Mouse (Mus musculus) ES-Bruce4 (cell line): ENCODE results near the gene Gng8. TPM values are rescaled to one million over a fixed set of nuclear protein-coding genes. Genes with fewer than 3 reads are reported as not detected.

Experiments used
- H3K27ac ChIP-seq: 2 replicates; pipeline ENCODE4 v1.5.1; 2012; ENCODE audit warnings: low read length, inconsistent platforms; ENCODE audit not compliant: insufficient read depth
- H3K27me3 ChIP-seq: 2 replicates; pipeline ENCODE4 v1.6.1; 2012; ENCODE audit warnings: mild to moderate bottlenecking, low read length, inconsistent platforms; ENCODE audit not compliant: control insufficient read depth, poor library complexity, insufficient read depth, severe bottlenecking
- H3K36me3 ChIP-seq: 2 replicates; pipeline ENCODE4 v1.6.1; 2012; ENCODE audit warnings: inconsistent platforms, mild to moderate bottlenecking, low read length, moderate library complexity; ENCODE audit not compliant: control insufficient read depth, poor library complexity, insufficient read depth, severe bottlenecking
- H3K4me1 ChIP-seq: one replicate; pipeline ENCODE4 v1.8.1; 2011; ENCODE audit warnings: low read length; ENCODE audit not compliant: control insufficient read depth, insufficient read depth
- H3K4me3 ChIP-seq: 2 replicates; pipeline ENCODE4 v1.5.1; 2011; ENCODE audit warnings: low read depth, mild to moderate bottlenecking, low read length
- H3K9ac ChIP-seq: 2 replicates; pipeline ENCODE4 v1.6.1; 2012; ENCODE audit warnings: low read depth, mild to moderate bottlenecking, inconsistent platforms; ENCODE audit not compliant: poor library complexity, severe bottlenecking
- H3K9me3 ChIP-seq: replicated peaks from 2 replicates; pipeline ENCODE4 v1.6.1; 2012; ENCODE audit warnings: mild to moderate bottlenecking, low read length, inconsistent platforms; ENCODE audit not compliant: control insufficient read depth, poor library complexity, insufficient read depth, severe bottlenecking
- CTCF ChIP-seq: IDR thresholded peaks from one replicate; pipeline ENCODE4 v1.8.1; 2011; ENCODE audit warnings: low read depth, low read length
- EP300 ChIP-seq: IDR thresholded peaks from 2 replicates; pipeline ENCODE4 v1.6.1; 2011; ENCODE audit warnings: low read depth, low read length; ENCODE audit not compliant: insufficient read depth
- POLR2A ChIP-seq: IDR thresholded peaks from one replicate; pipeline ENCODE4 v1.8.1; 2011; ENCODE audit warnings: low read length; ENCODE audit not compliant: insufficient read depth
- polyA plus RNA-seq: library from polyadenylated mRNA; stranded (reverse); fragments of >200 nt; gene quantifications from 2 replicates; pipeline ENCODE4 v1.2.4, GENCODE M21; 2011; ENCODE audit warnings: low read depth; ENCODE audit not compliant: missing spikeins, insufficient read depth, insufficient read length

The Gng8 gene
- polyA plus RNA-seq, 1 experiment, result 4.6 TPM

DNA sequence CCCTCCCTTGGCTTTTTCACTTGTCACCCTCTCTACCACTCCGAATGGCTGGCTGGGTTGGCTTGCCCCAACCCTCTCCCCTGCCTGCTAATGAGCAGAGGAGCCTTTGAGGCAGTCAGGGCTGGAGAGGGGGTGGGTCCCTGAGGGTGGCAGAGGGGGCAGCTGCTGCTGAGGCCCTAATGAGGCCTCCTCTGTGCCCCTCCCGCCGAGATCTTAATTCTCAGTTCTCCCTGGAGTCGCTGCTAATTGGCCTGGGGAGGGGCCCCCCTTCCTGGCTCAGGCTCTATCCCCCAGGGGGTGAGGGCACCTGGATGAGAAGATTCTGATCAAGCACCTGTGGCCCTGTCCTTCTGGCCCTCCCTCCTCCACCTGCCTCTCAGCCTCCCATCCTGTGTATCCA lies 2.7 kb downstream of the Gng8 start:
- H3K9ac ChIP-seq, result no peak overlapping the region
- H3K4me1 ChIP-seq, result peaks cover 3% of the 10 kb centered on the region
- no peak for TF ChIP-seq POLR2A
- no peak for TF ChIP-seq CTCF
- no peak for TF ChIP-seq EP300
- no peak overlapping the region for H3K27ac ChIP-seq
- no peaks in the 10 kb centered on the region for H3K36me3 ChIP-seq
- H3K27me3 ChIP-seq, result no peaks in the 10 kb centered on the region
- no peaks in the 10 kb centered on the region for H3K9me3 ChIP-seq
- H3K4me3 ChIP-seq, result no peak overlapping the region

- no peak overlapping the region for H3K27ac ChIP-seq
- no peaks in the 10 kb centered on the region for H3K9me3 ChIP-seq
- no peak overlapping the region for H3K9ac ChIP-seq
- H3K27me3 ChIP-seq, result no peaks in the 10 kb centered on the region
- H3K4me3 ChIP-seq, result peak overlapping the region; percentile 41
- TF ChIP-seq CTCF (peak; percentile 79), EP300 (no peak), POLR2A (no peak)
- H3K36me3 ChIP-seq, result no peaks in the 10 kb centered on the region
- peaks cover 3% of the 10 kb centered on the region for H3K4me1 ChIP-seq
Measured at GRCm38 (mm10) chr7:16895000-16895399, 3.4 kb downstream of the Gng8 start.

GRCm38 (mm10) chr7:16895511-16895910 lies 3.9 kb downstream of the Gng8 start:
- H3K9me3 ChIP-seq, result no peaks in the 10 kb centered on the region
- no peak overlapping the region for H3K27ac ChIP-seq
- no peaks in the 10 kb centered on the region for H3K36me3 ChIP-seq
- no peak overlapping the region for H3K4me3 ChIP-seq
- peaks cover 3% of the 10 kb centered on the region for H3K4me1 ChIP-seq
- no peaks in the 10 kb centered on the region for H3K27me3 ChIP-seq
- H3K9ac ChIP-seq, result no peak overlapping the region
- TF ChIP-seq POLR2A, result no peak

GRCm38 (mm10) chr7:16900526-16900925 lies 8.9 kb downstream of the Gng8 start:
- Histone ChIP-seq H3K9ac (no peak overlapping the region), H3K4me3 (no peak overlapping the region), H3K27ac (no peak overlapping the region), H3K9me3 (no peaks in the 10 kb centered on the region), H3K27me3 (no peaks in the 10 kb centered on the region), H3K4me1 (peaks cover 6% of the 10 kb centered on the region), H3K36me3 (no peaks in the 10 kb centered on the region)
- TF ChIP-seq POLR2A, result no peak
- no peak for TF ChIP-seq CTCF
- TF ChIP-seq EP300, result no peak

- no peaks in the 10 kb centered on the region for H3K9me3 ChIP-seq
- TF ChIP-seq EP300 (no peak), POLR2A (no peak), CTCF (no peak)
- no peaks in the 10 kb centered on the region for H3K27me3 ChIP-seq
- no peak overlapping the region for H3K4me3 ChIP-seq
- no peak overlapping the region for H3K27ac ChIP-seq
- no peak overlapping the region for H3K9ac ChIP-seq
- peaks cover 6% of the 10 kb centered on the region for H3K4me1 ChIP-seq
- H3K36me3 ChIP-seq, result no peaks in the 10 kb centered on the region
Measured at GRCm38 (mm10) chr7:16903439-16903955, 11.9 kb downstream of the Gng8 start.

DNA sequence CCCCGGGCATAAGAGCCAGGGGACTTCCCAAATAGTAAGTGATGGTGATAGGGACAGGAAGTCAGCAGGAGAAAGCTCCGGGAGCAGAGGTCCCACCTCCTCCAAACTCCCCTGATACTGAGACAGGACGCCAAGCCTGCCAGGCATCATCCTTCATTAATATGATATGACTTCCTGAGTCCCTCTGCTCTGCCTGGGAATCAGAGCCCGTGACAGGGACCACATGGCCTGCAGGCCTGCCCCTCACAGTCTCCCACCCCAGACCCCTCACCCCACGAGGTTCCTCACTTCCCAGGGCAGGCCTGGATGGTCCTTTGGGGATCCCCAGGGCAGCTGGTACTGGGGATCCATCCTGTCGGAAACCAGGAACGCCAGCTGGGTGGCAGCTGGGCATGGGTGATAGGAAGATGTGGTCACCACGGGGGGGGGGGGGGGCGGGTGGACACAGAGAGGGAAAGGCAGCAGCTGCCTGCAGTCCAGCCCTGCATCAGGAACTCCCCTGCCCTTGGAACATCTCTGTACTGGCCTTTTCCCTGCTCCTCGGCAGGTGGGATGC lies 12.6 kb downstream of the Gng8 start:
- H3K4me3 ChIP-seq, result no peak overlapping the region
- no peak overlapping the region for H3K27ac ChIP-seq
- H3K27me3 ChIP-seq, result no peaks in the 10 kb centered on the region
- no peaks in the 10 kb centered on the region for H3K36me3 ChIP-seq
- H3K4me1 ChIP-seq, result peaks cover 6% of the 10 kb centered on the region
- no peak overlapping the region for H3K9ac ChIP-seq
- no peaks in the 10 kb centered on the region for H3K9me3 ChIP-seq
- TF ChIP-seq POLR2A, result no peak
- no peak for TF ChIP-seq EP300
- no peak for TF ChIP-seq CTCF
